Mouse (Mus musculus): ENCODE results near the gene Msantd1. TPM values are rescaled to one million over a fixed set of nuclear protein-coding genes. Genes with fewer than 3 reads are reported as not detected.
"Not testable (repeated sequence)": the region's sequence is repeated elsewhere in the genome, so short reads cannot be mapped to it uniquely, and the experiment has no call there.

Gene Msantd1
- 4.9 and 7.2 TPM in 2 replicates for polyA plus RNA-seq (2015; fragmentation: Nextera tagmentation; extraction: Ambion mirVana)

DNA sequence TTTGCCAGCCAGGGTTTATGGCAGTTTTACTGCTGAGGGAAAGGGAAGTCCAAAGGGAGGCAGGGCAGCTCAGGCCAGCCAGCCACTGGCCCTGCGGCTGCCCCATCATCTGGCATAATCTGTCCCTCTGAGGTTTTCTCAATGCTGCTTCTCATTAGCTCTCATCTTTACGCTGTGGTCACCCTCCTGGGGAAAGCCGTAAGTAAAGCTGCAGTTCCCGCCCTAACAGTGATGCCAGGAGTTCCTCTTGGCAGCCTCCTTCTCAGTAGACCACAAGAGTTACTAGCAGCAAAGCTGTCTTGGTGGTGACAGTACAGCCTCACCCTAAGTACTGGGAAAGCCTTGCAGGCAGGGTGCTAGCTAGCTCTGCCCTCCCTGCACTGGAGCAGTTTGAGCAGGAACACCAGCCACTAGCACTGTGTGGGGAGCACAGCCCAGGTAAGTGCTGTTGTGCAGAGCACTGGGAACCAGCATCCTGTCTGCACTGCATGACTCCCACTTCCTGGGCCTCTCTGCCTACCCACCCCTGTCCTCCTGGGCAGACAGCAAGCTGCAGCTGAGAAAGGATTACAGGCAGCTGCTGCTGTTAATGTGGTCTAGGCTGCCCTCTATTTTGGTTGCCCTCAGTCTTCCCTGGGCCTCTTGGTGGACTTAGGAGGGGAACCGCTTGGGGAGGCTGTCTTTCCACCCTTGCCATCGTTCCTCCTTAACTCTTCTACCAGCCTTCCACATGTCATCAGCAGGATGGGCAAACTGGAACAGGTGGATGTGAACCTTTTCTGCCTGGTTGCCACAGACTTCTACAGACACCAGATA, at the start of gene Msantd1:
Gene Msantd1 (plus strand): TSS at position 103 of the 816 bp plus-strand sequence.
- H3K9ac ChIP-seq (replicated peaks; ENCODE audit: low read depth, low read length) = no peak within 1 kb of the TSS
- 80% methylated on average over 6 of the region's 6 CpGs for WGBS
- H3K36me3 ChIP-seq (ENCODE audit: control insufficient read depth, insufficient read depth) = peaks cover 22% of the 10 kb centered on the region
- no peaks in the 10 kb centered on the region for H3K9me3 ChIP-seq (ENCODE audit: control insufficient read depth, low read length)
- no peak within 1 kb of the TSS for H3K4me3 ChIP-seq (replicated peaks; ENCODE audit: low read length)
- no peak within 1 kb of the TSS for H3K27ac ChIP-seq (ENCODE audit: low read length)
- no peaks in the 10 kb centered on the region for H3K27me3 ChIP-seq (replicated peaks; ENCODE audit: control insufficient read depth, insufficient read depth, low read length)
- ATAC-seq = no peak
- no peaks in the 10 kb centered on the region for H3K4me1 ChIP-seq (replicated peaks; ENCODE audit: control insufficient read depth, insufficient read depth, low read length)
- H3K4me2 ChIP-seq (ENCODE audit: low read length) = no peak within 1 kb of the TSS

DNA sequence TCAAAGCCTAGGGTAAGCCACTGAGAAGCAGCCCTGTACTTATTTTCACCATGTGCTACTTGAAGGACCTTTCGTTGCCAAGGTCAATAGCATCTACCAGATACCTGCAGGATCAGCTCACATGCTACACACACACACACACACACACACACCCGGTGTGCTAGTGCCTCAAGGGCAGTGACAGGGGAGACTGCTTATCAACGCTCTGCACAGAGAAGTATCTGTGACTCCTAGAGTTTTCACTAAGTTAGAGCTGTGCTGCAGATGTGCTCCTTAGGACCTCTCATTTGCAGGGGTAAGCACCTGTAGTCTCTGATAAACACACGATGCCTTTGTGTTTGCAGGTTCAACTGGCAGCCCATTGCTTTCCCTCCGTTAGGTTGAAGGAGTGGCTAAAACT, 42.4 kb upstream of the Msantd1 start:
- H3K4me1 ChIP-seq (replicated peaks; ENCODE audit: control insufficient read depth, insufficient read depth, low read length) = no peaks in the 10 kb centered on the region
- no peak for ATAC-seq
- no peaks in the 10 kb centered on the region for H3K9me3 ChIP-seq (ENCODE audit: control insufficient read depth, low read length)
- H3K27ac ChIP-seq (ENCODE audit: low read length) = no peak overlapping the region
- peaks cover 19% of the 10 kb centered on the region for H3K36me3 ChIP-seq (ENCODE audit: control insufficient read depth, insufficient read depth)
- no peak overlapping the region for H3K4me2 ChIP-seq (ENCODE audit: low read length)
- H3K27me3 ChIP-seq (replicated peaks; ENCODE audit: control insufficient read depth, insufficient read depth, low read length) = no peaks in the 10 kb centered on the region
- no peak overlapping the region for H3K9ac ChIP-seq (replicated peaks; ENCODE audit: low read depth, low read length)
- WGBS = 95% methylated on average over 5 of the region's 5 CpGs
- H3K4me3 ChIP-seq (replicated peaks; ENCODE audit: low read length) = no peak overlapping the region

DNA sequence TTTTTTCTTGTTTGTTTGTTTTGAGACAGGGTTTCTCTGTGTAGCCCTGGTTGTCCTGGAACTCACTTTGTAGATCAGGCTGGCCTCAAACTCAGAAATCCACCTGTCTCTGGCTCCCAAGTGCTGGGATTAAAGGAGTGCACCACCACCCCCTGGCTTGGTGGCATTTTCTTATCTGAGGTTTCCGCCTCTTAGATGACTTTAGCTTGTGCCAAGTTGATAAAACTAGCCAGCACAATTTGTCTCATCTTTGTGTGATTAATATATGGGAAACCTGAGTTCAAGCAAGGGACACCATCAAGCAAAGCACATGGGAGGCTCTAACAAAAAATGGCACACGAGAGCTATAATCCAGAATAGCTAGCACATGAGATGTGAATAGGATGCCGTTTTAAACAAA, 27.5 kb upstream of the Msantd1 start:
- not testable (repeated sequence) for ATAC-seq

DNA sequence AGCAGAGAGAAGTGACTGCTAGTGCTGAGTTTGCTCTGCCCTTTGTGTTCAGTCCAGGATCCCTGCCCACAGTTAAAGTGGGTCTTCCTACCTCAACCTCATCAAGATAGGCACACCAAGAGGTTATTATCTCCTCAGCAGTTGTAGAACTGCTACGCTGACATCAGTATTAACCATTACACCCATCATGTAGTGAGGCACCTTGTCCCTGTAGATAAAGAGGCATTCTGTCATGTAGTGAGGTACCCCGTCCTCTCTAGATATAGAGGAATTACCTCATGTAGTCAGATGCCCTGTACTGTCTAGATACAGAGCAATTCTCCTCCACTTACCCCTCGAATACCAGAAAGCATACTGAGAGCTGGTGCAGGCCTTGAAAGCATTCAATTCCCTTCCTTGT, 26.8 kb upstream of the Msantd1 start:
- no peak overlapping the region for H3K27ac ChIP-seq (ENCODE audit: low read length)
- H3K27me3 ChIP-seq (replicated peaks; ENCODE audit: control insufficient read depth, insufficient read depth, low read length) = no peaks in the 10 kb centered on the region
- no peak overlapping the region for H3K4me3 ChIP-seq (replicated peaks; ENCODE audit: low read length)
- no peak for ATAC-seq
- no peak overlapping the region for H3K9ac ChIP-seq (replicated peaks; ENCODE audit: low read depth, low read length)
- peaks cover 18% of the 10 kb centered on the region for H3K36me3 ChIP-seq (ENCODE audit: control insufficient read depth, insufficient read depth)
- H3K4me2 ChIP-seq (ENCODE audit: low read length) = no peak overlapping the region
- WGBS = 96% methylated on average over 3 of the region's 3 CpGs
- H3K4me1 ChIP-seq (replicated peaks; ENCODE audit: control insufficient read depth, insufficient read depth, low read length) = no peaks in the 10 kb centered on the region
- no peaks in the 10 kb centered on the region for H3K9me3 ChIP-seq (ENCODE audit: control insufficient read depth, low read length)

More for the DNA sequence above, 27.5 kb upstream of the Msantd1 start:
- not testable (repeated sequence) for H3K27me3 ChIP-seq (replicated peaks; ENCODE audit: control insufficient read depth, insufficient read depth, low read length); H3K9me3 ChIP-seq (ENCODE audit: control insufficient read depth, low read length); H3K9ac ChIP-seq (replicated peaks; ENCODE audit: low read depth, low read length); H3K4me2 ChIP-seq (ENCODE audit: low read length); H3K27ac ChIP-seq (ENCODE audit: low read length); H3K4me1 ChIP-seq (replicated peaks; ENCODE audit: control insufficient read depth, insufficient read depth, low read length); H3K4me3 ChIP-seq (replicated peaks; ENCODE audit: low read length)
- WGBS = 88% methylated on average over 3 of the region's 3 CpGs
- H3K36me3 ChIP-seq (ENCODE audit: control insufficient read depth, insufficient read depth) = peaks cover 18% of the 10 kb centered on the region

DNA sequence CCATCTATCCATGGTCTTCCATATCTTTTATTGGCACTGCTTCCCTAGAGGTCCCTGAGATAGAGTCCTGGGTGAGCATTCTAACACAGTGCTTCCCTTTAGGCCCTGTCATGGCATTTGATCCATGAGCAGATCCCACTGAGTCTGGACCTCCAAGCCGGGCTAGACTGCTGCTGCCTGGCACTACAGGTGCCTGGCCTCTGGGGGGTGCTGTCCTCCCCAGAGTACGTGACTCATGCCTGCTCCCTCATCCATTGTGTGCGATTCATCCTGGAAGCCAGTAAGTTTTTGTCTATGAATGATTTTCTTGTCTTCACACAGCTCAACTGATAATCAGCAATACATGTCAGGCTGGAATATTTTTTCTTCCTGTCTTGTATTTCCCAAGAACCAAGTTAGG, 22.6 kb upstream of the Msantd1 start:
- no peak overlapping the region for H3K9ac ChIP-seq (replicated peaks; ENCODE audit: low read depth, low read length)
- no peaks in the 10 kb centered on the region for H3K9me3 ChIP-seq (ENCODE audit: control insufficient read depth, low read length)
- no peak overlapping the region for H3K4me3 ChIP-seq (replicated peaks; ENCODE audit: low read length)
- peaks cover 9% of the 10 kb centered on the region for H3K36me3 ChIP-seq (ENCODE audit: control insufficient read depth, insufficient read depth)
- no peaks in the 10 kb centered on the region for H3K4me1 ChIP-seq (replicated peaks; ENCODE audit: control insufficient read depth, insufficient read depth, low read length)
- no peak overlapping the region for H3K4me2 ChIP-seq (ENCODE audit: low read length)
- no peak for ATAC-seq
- H3K27ac ChIP-seq (ENCODE audit: low read length) = no peak overlapping the region
- H3K27me3 ChIP-seq (replicated peaks; ENCODE audit: control insufficient read depth, insufficient read depth, low read length) = no peaks in the 10 kb centered on the region
- WGBS = 91% methylated on average over 3 of the region's 3 CpGs

DNA sequence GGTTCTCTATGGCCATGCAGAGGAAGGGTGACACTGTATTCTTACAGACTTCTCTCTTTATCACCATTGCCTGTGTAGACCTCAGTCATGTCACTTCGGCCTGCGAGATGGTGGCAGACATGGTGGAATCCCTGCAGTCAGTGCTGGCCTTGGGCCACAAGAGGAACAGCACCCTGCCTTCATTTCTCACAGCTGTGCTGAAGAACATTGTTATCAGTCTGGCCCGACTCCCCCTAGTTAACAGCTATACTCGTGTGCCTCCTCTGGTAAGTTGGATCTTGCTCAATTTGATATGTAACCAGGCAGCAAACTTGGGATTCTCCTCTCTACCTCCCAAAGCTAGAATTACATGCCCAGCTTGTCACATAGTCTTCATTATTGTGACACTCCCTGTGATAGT, 18.6 kb upstream of the Msantd1 start:
- ATAC-seq = no peak
- H3K4me2 ChIP-seq (ENCODE audit: low read length) = no peak overlapping the region
- no peak overlapping the region for H3K9ac ChIP-seq (replicated peaks; ENCODE audit: low read depth, low read length)
- no peaks in the 10 kb centered on the region for H3K4me1 ChIP-seq (replicated peaks; ENCODE audit: control insufficient read depth, insufficient read depth, low read length)
- no peaks in the 10 kb centered on the region for H3K9me3 ChIP-seq (ENCODE audit: control insufficient read depth, low read length)
- H3K27me3 ChIP-seq (replicated peaks; ENCODE audit: control insufficient read depth, insufficient read depth, low read length) = no peaks in the 10 kb centered on the region
- peaks cover 9% of the 10 kb centered on the region for H3K36me3 ChIP-seq (ENCODE audit: control insufficient read depth, insufficient read depth)
- H3K27ac ChIP-seq (ENCODE audit: low read length) = no peak overlapping the region
- 94% methylated on average over 4 of the region's 4 CpGs for WGBS
- H3K4me3 ChIP-seq (replicated peaks; ENCODE audit: low read length) = no peak overlapping the region

DNA sequence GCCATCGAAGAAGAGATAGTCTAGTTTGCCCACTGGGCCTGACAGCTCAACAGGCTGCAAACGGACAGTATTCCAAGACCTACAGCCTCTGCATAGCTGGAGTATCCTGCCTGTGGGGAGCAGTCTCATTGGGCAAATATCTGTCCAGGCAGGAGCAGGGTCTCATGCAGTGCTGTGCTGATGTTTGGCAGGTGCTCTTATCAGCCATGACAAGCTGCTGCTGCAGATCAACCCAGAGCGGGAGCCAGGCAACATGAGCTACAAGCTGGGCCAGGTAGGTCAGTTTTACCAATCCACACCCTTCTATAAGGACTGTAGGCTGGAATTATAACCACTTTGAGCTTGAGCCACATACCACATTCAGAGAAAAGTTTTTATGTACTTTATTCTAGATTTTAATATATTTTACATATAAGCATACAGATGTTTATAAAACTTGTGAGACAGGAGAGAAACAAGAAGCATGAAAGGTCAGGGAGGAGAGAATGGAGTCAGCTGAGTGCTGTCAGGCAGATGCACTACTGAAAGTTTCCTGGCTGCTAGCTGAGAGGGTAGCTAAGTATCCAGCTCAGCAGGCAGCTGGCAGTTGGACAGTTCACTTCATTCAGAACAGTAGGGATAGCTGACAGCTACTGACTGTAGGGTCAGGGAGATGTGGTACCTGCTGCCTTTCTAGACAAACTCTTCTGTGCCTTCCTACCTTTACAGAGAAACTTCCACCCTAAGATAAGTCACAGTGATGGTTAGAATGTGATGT, 10.9 kb upstream of the Msantd1 start:
- Histone ChIP-seq H3K27ac (ENCODE audit: low read length) (no peak overlapping the region), H3K9ac (replicated peaks; ENCODE audit: low read depth, low read length) (no peak overlapping the region), H3K27me3 (replicated peaks; ENCODE audit: control insufficient read depth, insufficient read depth, low read length) (no peaks in the 10 kb centered on the region), H3K4me1 (replicated peaks; ENCODE audit: control insufficient read depth, insufficient read depth, low read length) (no peaks in the 10 kb centered on the region), H3K9me3 (ENCODE audit: control insufficient read depth, low read length) (no peaks in the 10 kb centered on the region), H3K36me3 (ENCODE audit: control insufficient read depth, insufficient read depth) (peaks cover 18% of the 10 kb centered on the region), H3K4me2 (ENCODE audit: low read length) (no peak overlapping the region), H3K4me3 (replicated peaks; ENCODE audit: low read length) (no peak overlapping the region)
- WGBS = 94% methylated on average over 3 of the region's 3 CpGs
- ATAC-seq = no peak

DNA sequence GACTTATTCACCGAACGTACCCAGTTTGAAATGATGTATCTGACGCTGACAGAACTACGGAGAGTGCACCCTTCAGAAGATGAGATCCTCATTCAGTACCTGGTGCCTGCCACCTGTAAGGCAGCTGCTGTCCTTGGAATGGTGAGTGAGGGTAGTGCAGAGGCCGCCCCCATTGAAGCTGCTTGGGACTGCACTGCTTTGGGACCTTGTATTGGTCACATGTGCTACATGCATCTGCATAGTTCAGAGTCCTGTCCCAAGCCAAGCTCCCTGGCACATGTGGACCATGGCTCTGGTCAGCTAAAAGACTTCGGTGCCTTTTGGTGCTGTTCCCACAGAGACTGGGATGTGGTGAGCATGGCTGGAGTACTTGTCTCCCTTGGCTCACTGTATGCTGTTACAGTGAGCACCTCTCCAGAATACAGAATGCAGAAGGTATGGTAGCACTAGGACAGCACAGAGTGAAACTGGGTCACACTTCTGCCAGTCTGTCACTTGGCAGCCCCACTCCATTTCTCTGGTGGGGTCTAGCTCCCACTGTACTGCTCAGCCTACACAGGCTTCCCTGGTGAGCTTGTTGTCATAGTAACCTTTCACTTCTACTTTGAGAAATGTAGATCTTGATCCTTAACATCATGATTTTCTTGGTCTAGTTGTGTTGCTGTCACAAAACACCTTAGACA, 7.9 kb upstream of the Msantd1 start:
- Histone ChIP-seq H3K27me3 (replicated peaks; ENCODE audit: control insufficient read depth, insufficient read depth, low read length) (no peaks in the 10 kb centered on the region), H3K9ac (replicated peaks; ENCODE audit: low read depth, low read length) (no peak overlapping the region), H3K27ac (ENCODE audit: low read length) (no peak overlapping the region), H3K36me3 (ENCODE audit: control insufficient read depth, insufficient read depth) (peaks cover 26% of the 10 kb centered on the region), H3K9me3 (ENCODE audit: control insufficient read depth, low read length) (no peaks in the 10 kb centered on the region), H3K4me2 (ENCODE audit: low read length) (no peak overlapping the region), H3K4me3 (replicated peaks; ENCODE audit: low read length) (no peak overlapping the region), H3K4me1 (replicated peaks; ENCODE audit: control insufficient read depth, insufficient read depth, low read length) (no peaks in the 10 kb centered on the region)
- 95% methylated on average over 6 of the region's 6 CpGs for WGBS
- no peak for ATAC-seq

DNA sequence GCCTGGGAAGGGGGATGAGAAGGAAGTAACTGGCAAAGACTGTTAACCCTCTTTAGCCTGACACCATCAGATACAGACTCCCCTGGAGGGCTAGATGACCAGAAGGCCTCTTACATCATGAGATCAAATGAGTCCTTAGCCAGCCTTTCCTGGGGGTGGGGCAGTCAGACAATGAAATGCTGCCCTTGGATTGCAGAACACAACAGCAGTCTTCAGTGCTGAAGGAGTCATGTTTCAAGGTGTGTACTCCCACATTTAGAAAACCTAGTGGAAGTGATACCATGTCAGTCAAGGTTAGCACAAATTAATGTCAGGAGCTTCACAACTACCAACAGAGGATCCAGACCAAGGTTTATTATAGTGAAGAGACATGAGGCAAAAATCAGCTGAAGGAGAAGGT, 5.4 kb upstream of the Msantd1 start:
- ATAC-seq = no peak
- Histone ChIP-seq H3K9me3 (ENCODE audit: control insufficient read depth, low read length) (no peaks in the 10 kb centered on the region), H3K27me3 (replicated peaks; ENCODE audit: control insufficient read depth, insufficient read depth, low read length) (no peaks in the 10 kb centered on the region), H3K4me2 (ENCODE audit: low read length) (no peak overlapping the region), H3K36me3 (ENCODE audit: control insufficient read depth, insufficient read depth) (peaks cover 40% of the 10 kb centered on the region), H3K4me3 (replicated peaks; ENCODE audit: low read length) (no peak overlapping the region), H3K9ac (replicated peaks; ENCODE audit: low read depth, low read length) (no peak overlapping the region), H3K4me1 (replicated peaks; ENCODE audit: control insufficient read depth, insufficient read depth, low read length) (no peaks in the 10 kb centered on the region), H3K27ac (ENCODE audit: low read length) (no peak overlapping the region)
